Mouse (Mus musculus) c-Kit-positive CD71-negative TER-119-negative erythroid progenitor cells, embryonic 14.5 days (primary cell): ENCODE results near the gene Xdh.
"Not testable (repeated sequence)": the region's sequence is repeated elsewhere in the genome, so short reads cannot be mapped to it uniquely, and the experiment has no call there.

ENCODE experiments used
- DNase-seq: peaks from one replicate; pipeline ENCODE4 v3.0.0-alpha.2; 2013; ENCODE audit warnings: low read depth

Xdh gene

DNA sequence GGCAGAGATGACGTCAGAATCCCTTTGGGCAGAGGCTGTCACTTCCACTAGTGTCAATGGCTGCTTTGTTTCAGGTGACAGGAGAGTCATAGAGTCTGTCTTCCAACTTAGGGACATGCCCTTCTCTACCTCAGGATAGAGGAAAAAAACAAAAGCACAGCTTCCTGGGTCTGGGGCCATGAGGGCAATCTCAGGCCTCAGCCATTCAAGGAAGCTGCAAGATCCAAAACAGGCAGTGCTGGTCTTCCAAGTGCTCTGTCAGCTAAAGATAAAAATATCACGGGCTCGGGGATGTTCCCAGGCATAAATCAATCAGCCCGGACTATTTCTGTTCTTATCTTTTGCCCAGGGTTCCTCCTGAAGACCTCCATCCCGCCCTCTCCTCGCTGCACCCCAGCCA lies 68.7 kb downstream of the Xdh start:
- DNase-seq: no peak

DNA sequence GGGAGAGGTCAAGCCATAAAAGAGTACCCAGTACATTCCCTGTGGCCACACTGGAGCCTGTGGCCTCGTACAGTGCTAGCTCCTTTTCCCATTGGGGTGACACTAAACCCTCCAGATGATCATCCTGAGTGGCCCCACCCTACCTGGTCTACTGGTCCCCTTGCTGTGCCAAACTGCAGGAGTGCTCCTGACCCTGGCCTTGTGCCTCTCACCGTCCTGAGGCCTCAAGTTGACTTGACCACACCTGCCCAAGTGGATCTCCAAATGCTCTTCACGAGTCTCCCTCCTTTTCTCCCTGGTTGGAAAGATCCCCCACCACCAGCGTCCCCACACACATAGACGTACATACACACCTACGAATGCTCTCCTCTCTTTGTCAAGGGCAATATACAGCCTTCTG lies 69.7 kb downstream of the Xdh start:
- no peak for DNase-seq

DNA sequence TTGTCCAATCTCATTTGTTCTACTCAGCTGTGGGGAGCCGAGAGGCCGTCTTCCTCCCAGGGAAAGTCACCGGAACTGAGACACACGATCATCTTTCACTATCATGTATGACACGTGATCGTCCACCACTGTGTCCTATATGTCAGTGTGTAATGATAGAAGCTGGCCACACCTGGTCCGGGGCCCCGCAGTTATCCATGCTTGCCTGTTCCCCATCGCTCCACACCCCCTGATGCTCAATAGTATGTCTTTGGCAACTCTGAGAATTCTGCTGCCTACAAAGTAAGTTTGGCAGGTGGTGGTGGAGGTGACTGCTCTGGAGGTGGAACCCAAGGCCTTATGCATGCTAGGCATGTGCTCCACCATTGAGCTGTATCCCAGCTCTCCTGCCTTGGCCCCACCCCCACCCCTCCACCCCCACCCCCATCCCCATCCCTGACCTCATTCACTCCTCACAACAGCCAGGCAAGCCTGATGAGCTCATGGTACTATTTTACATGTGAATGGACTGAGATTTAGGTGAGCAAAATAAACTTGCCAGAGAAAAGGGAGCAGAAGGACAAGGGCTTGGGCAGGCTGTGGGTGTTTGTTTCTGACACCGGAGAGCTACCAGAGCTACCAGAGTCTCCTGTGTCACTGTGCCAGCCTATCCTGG lies 70.6 kb downstream of the Xdh start:
- DNase-seq: no peak

DNA sequence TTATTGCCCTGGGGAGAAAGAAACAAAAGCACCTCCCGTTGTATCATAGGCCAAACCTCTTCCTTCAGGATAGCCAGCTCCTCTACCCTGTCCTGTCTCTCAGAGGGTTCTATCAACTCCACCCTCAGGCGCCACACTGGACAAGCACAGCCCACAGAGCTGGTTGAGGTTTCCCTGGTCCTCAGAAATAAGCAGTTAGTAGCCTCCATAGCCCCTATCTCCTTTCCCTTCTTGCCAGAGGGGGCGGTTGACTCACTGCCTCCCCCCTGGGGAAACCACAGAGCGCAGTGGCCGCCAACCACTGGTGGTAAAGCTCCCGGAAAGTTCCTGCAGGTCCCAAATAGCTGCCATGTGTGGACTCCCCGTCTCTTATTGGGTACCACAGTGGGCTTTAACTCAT lies 74.3 kb downstream of the Xdh start:
- DNase-seq: no peak

DNA sequence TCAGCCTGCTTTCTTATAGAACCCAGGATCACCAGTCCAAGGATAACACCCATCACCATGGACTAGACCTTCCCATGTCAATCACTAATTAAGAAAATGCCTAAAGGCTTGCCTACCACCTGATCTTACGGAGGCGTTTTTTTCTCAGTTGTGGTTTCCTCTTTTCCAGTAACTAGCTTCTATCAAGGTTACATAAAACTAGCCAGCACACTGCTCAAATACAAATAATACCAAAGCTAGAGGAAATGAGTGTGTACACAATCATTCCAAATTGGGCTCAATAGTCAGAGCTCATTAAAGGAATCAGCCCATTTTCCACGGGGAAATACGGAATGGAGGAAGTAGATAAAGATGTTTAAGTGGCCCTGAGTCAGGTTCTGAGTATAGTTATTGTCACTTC lies 74.7 kb downstream of the Xdh start:
- DNase-seq: no peak

DNA sequence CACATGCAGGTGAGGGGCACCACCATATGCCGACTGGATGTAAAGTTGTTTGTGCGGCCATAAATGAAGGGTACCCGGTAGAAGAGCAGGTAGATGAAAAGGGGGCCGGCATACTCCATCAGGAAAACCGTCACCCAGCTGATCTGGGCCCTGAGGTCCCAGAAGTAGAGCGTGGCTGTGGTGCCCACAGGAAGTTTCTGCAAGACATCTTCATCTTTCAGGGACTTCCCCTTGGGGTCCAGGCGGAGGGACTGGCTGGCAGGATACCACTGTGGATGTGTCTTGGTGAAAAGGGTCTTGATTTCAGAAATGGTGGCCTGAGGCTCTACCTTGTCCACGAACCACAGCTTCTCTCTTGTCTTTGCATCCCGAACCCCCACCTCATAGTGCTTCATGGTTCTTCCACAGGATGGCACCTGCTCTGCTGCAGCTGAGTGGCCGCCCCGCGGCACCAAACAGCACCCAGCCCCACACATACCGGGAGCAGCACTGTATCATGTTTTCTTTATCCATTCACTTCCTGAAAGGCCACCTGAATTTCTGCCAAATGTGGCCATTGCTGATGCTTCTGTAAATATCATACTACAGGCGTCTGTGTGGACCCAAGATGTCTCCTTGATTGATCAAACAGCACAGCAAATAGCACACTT lies 78.9 kb downstream of the Xdh start:
- no peak for DNase-seq

DNA sequence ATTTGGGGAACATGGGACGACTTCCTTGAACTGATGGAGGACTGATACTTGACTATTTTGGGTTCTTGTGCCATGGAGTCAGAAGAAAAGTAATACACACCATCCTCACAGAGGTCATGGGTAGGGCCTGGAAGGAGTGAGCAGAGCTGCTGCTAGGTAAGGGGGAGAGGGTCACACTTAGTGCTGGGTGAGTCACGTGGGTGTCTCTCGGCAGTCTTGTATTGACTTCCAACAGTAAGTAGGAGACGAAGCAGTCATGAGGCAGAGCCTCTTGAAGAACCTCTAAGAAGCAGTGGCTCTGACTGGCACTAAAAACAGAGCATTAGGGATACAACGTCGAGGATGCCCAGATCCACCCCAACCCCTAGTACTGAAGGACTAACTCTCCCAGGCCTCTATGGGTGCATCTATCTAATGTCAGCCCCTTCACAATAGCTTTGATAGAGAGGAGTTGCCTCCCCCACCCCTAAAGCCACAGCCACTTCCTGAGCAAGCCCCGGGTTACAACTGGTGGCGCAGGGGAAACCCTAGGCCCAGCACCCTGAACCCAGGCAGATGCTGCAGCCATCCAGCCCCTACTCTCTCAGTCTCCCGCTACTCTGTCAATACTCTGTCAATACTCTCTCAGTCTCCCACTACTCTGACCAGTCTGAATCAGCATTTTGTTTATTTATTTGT lies 80.8 kb downstream of the Xdh start:
- no peak for DNase-seq

DNA sequence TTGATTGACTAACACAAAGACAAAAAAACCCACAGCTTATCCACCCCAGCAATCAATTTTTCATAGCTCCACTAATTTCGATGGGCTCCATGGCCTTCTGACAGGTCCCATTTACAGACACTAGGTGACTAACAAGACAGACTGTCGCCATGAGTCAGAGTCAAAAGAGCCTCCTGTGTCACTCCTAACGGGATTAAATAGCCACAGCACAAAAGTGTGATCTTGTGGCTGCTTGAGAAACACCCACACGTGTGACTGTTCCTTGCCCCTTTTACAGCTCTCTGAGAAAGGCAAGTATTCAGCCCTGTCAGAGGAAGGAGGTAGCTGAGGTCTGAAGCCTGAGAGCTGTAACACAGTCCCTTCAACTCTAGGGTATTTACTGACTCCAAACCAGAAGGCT lies 96.3 kb downstream of the Xdh start:
- DNase-seq: no peak

DNA sequence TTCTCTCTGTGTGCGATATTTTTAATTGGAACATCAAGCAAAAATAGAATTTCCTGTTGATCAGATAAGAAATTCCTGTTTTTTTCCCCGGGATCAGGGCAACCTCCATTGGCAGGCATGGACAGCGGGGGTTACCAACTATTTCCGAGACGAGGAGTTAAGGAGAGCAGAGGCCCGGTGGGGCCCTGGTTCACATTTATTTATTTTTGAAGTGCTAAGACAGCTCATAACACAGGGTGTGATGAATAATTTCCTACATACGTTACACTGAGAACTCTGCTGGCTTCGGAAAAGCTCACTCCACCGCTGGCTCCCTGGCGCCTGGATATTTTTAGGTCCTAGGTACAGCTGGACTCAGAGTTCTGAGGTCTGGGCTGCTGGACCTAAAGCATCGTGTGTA lies 97.0 kb downstream of the Xdh start:
- no peak for DNase-seq

DNA sequence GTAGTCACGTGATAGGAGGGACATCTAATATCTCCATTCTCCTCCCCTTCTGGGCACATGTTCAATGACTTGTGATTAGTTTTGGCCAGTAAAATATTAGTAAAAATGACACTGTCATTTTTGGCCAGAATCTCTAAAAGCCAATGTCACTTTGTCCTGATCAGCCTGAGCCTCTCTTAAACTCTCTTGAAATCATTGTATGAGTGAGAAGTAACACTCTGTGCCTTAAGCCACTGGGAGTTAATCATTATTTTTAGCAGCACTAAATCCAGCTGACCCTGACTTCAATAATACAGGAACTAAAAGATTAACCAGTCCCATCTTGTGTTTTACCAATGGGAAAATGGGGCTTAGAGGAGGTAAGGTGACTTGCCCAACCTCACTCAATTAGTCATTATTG lies 102.6 kb downstream of the Xdh start:
- DNase-seq: no peak

DNA sequence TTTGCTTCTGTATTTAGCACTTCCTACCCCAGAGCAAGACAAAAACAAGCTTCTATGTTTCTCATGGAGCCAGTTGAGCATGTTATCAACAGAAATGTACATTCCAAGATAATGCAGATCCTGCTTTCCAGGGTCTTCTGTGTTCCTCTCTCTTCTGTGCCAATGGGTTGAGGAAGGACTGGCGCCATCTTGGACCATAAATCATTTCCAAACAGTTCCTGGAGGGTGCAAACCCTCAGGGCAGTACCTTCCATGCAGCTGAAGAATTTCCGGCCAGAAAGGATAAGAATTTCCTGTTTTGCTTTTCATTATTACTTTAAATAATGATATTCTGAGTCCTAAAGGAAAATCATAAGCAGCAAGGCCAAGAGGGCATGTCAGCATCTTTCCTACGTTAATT lies 104.4 kb downstream of the Xdh start:
- DNase-seq: no peak

DNA sequence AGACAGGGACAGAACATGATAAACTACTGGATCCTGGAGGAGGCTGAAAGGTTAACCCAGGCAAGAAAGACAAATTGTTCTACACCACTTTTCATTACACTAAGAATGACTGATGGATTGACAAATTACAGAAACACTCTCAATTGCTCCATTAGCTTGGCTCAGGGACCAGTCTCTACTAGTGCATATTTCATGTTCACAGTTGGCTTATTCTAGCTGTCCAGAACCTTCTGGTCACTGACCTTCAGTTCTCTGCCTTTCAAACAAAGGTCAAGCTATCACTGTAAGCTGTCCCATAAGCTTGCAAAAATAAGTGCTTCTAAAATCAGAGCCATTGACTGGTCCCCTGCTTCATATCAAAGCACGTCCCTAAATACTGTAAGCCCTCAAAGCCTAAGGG lies 107.0 kb downstream of the Xdh start:
- DNase-seq: no peak

DNA sequence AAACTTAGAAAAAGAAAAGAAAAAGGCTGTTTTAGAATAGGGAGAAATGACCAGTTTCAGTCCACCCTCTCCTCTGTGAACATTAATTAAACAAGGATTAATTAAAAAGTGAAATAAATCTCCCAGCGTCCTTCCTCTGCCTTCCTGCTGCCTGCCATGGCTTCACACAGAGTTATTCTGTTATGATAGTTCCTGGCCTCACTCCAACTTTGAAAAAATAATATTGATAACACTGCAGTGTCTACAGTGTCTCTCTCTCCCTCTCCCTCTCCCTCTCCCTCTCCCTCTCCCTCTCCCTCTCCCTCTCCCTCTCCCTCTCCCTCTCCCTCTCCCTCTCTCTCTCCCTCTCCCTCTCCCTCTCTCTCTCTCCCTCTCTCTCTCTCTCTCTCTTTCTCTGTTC lies 110.1 kb downstream of the Xdh start:
- DNase-seq: not testable (repeated sequence)

DNA sequence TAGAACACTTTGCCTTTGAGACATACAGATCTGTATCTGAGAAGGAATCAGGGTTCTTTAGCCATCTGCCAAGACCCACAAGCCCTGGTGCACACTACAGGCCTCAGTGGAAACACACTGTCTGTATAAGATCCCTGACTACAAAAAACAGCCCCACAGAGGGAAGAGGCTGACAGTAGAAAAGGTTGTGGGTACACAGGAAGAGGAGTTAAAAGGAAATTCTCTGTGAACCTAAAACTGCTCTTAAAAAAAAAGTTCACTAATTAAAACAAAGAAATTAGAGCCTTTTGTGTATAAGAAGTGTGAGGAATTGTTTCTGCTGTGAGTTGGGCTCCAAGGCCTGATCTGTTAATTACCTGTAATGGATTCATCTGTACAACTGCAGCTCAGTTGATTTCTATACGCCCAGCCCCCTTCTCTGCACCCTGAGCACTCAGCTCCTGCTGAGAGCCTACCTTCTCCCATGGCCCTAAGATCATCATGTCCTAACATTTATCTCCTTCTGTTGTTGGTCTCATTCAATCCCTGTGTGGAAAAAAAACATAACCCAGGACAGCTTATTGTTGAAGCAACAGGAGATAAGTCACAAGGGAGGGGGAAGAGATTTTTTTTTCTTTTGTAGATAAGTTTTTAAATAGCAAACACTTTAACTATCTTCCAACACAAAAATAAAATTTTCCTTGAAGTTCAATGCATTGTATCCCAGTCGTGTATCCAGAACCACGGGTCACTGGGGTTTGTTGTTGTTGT lies 110.7 kb downstream of the Xdh start:
- DNase-seq: no peak

DNA sequence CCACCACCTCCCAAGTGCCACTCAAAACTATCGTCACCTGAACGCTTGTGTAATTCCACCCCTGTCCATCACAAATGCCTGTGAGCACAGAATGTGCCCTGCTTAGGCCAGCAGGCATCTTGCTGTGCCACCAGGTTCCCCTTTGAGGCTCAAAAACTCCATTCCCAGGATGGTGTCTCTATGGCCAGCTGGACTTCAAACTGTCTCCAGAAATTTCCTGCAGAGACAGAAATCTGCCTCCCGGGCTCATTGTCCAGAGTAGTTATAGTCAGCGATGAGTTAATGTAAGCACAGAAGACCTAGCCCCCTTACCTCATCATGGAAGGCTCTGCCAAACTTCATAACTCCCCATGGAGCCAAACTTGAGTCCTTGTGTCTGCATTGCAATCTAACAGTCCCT lies 112.8 kb downstream of the Xdh start:
- no peak for DNase-seq

DNA sequence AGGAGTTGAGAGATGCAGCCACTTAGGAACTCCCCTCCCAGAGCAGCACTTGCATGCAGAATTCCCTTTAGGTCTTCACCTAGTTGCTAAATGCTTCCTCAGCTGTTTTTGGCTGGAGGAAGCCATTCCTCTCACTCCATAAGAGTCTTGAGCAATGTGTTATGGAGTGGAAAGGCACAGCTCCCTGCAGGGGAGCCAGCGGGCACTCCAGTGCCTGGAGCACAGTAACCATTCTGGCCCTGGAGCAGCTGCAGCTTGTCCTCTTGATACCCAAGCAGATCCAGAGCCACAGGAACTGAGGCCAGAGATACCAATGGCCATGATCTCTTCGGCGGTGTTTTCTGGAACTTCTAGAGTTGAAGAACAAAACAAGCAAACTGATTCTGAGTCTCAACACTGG lies 113.4 kb downstream of the Xdh start:
- DNase-seq: no peak
